Comparison of ENCODE assay signal across 17 mouse cellular contexts in the genomic region with DNA sequence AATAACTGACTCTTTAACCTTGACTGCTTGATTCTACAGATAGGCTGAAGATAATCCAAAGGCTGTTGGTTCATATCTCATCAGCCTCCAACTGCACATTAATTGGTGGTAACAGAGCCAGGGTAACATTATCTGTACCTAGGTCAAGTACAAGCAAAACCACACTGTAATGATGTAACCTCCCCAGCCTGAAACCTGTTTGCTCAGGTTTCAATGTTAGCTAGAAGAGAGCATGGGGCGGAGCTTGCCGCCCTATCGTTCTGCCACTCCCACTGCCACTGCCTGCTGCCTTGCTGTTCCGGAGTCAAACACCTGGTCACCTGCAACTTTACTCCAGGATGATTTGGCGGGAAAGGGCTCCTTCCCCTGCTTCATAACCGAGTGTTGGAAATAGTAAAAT.
DNase-seq lines count a peak whose midpoint lies in the region; ATAC-seq and TF ChIP-seq lines count a peak whose summit lies in the region.
"Had no signal": no experiment of that assay in that cellular context is flagged by ENCODE, and none has a peak within 500 bp of the region (broad histone marks: within the 10 kb centered on the region; RNA-seq: fewer than 3 reads in every experiment).

No protein-coding gene starts in this region.

- H3K4me3 ChIP-seq in kidney, postnatal 0 days (replicated peaks; ENCODE audit: low read depth, low read length), result no peak overlapping the region
- H3K4me3 ChIP-seq in embryonic facial prominence, embryonic 13.5 days, result no peak overlapping the region
- no peak overlapping the region for H3K4me3 ChIP-seq in limb, embryonic 15.5 days
- H3K4me3 ChIP-seq in stomach, embryonic 15.5 days (replicated peaks), result no peak overlapping the region
- H3K4me3 ChIP-seq in hindbrain, embryonic 10.5 days, result no peak overlapping the region
- no peak overlapping the region for H3K4me3 ChIP-seq in forebrain, embryonic 12.5 days (replicated peaks)
- H3K4me3 ChIP-seq: heart, embryonic 15.5 days had no signal

- H3K9me3 ChIP-seq in kidney, postnatal 0 days (replicated peaks; ENCODE audit: low read length), result no peaks in the 10 kb centered on the region
- no peaks in the 10 kb centered on the region for H3K9me3 ChIP-seq in embryonic facial prominence, embryonic 13.5 days
- no peaks in the 10 kb centered on the region for H3K9me3 ChIP-seq in limb, embryonic 15.5 days
- no peaks in the 10 kb centered on the region for H3K9me3 ChIP-seq in stomach, embryonic 15.5 days
- no peaks in the 10 kb centered on the region for H3K9me3 ChIP-seq in hindbrain, embryonic 10.5 days
- H3K9me3 ChIP-seq in forebrain, embryonic 12.5 days, result no peaks in the 10 kb centered on the region
- H3K9me3 ChIP-seq: heart, embryonic 15.5 days had no signal

- H3K27me3 ChIP-seq in kidney, postnatal 0 days (ENCODE audit: insufficient read depth, low read length), result no peaks in the 10 kb centered on the region
- H3K27me3 ChIP-seq in embryonic facial prominence, embryonic 13.5 days, result no peaks in the 10 kb centered on the region
- no peaks in the 10 kb centered on the region for H3K27me3 ChIP-seq in limb, embryonic 15.5 days
- no peaks in the 10 kb centered on the region for H3K27me3 ChIP-seq in stomach, embryonic 15.5 days (replicated peaks)
- H3K27me3 ChIP-seq in hindbrain, embryonic 10.5 days (ENCODE audit: insufficient read depth, poor library complexity, severe bottlenecking), result no peaks in the 10 kb centered on the region
- H3K27me3 ChIP-seq in forebrain, embryonic 12.5 days, result no peaks in the 10 kb centered on the region
- H3K27me3 ChIP-seq: heart, embryonic 15.5 days; Patski had no signal

- DNase-seq in kidney, postnatal 0 days (ENCODE audit: low spot score), result no peak
- DNase-seq in kidney, adult 11 months, result no peak
- DNase-seq in hindbrain, embryonic 10.5 days (ENCODE audit: low spot score), result no peak
- DNase-seq in left cerebral cortex, adult 11 months (ENCODE audit: low spot score), result no peak
- DNase-seq: adrenal gland, adult 2 months; cerebellum, adult 2 months; gastrocnemius, postnatal 14 days; kidney, postnatal 4 days; liver had no signal

- WGBS in kidney, postnatal 0 days, result 25% methylated on average over 6 of the region's 6 CpGs
- WGBS in embryonic facial prominence, embryonic 13.5 days, result 20% methylated on average over 6 of the region's 6 CpGs
- 22% methylated on average over 6 of the region's 6 CpGs for WGBS in limb, embryonic 15.5 days
- WGBS in stomach, embryonic 15.5 days, result 19% methylated on average over 6 of the region's 6 CpGs
- 31% methylated on average over 6 of the region's 6 CpGs for WGBS in hindbrain, embryonic 10.5 days
- WGBS in forebrain, embryonic 12.5 days, result 34% methylated on average over 6 of the region's 6 CpGs

- no peaks in the 10 kb centered on the region for H3K4me1 ChIP-seq in kidney, postnatal 0 days (replicated peaks; ENCODE audit: insufficient read depth, low read length)
- peaks cover 4% of the 10 kb centered on the region; the same call in 1 of the 2 replicates for H3K4me1 ChIP-seq in embryonic facial prominence, embryonic 13.5 days
- H3K4me1 ChIP-seq in limb, embryonic 15.5 days, result no peaks in the 10 kb centered on the region
- no peaks in the 10 kb centered on the region for H3K4me1 ChIP-seq in stomach, embryonic 15.5 days
- no peaks in the 10 kb centered on the region for H3K4me1 ChIP-seq in hindbrain, embryonic 10.5 days (replicated peaks)
- H3K4me1 ChIP-seq in forebrain, embryonic 12.5 days, result no peaks in the 10 kb centered on the region
- H3K4me1 ChIP-seq: heart, embryonic 15.5 days had no signal

- H3K36me3 ChIP-seq in kidney, postnatal 0 days (ENCODE audit: insufficient read depth, low read length), result no peaks in the 10 kb centered on the region
- H3K36me3 ChIP-seq in embryonic facial prominence, embryonic 13.5 days, result no peaks in the 10 kb centered on the region
- H3K36me3 ChIP-seq in limb, embryonic 15.5 days, result no peaks in the 10 kb centered on the region
- no peaks in the 10 kb centered on the region for H3K36me3 ChIP-seq in stomach, embryonic 15.5 days
- no peaks in the 10 kb centered on the region for H3K36me3 ChIP-seq in hindbrain, embryonic 10.5 days
- H3K36me3 ChIP-seq in forebrain, embryonic 12.5 days (replicated peaks), result no peaks in the 10 kb centered on the region
- H3K36me3 ChIP-seq: heart, embryonic 15.5 days had no signal

- no peak for TF ChIP-seq CTCF in kidney, postnatal 0 days (IDR thresholded peaks at IDR 0.05; ENCODE audit: low read depth)

- ATAC-seq in kidney, postnatal 0 days (replicated peaks; ENCODE audit: low FRiP score, low read depth), result no peak
- ATAC-seq in embryonic facial prominence, embryonic 13.5 days (ENCODE audit: insufficient number of reproducible peaks, insufficient read depth, low FRiP score, low TSS enrichment, low read depth), result no peak
- ATAC-seq in limb, embryonic 15.5 days (ENCODE audit: insufficient number of reproducible peaks, low FRiP score, low TSS enrichment, low read depth), result no peak
- peak; percentile 71; the same call in 1 of the 2 replicates for ATAC-seq in stomach, embryonic 15.5 days (ENCODE audit: insufficient read depth, low FRiP score, low read depth)
- no peak for ATAC-seq in forebrain, embryonic 12.5 days (ENCODE audit: low FRiP score)
- ATAC-seq: CD4-positive, CD25-positive, alpha-beta regulatory T cell, adult 4 months; hindbrain, embryonic 16.5 days; Patski had no signal

- no peak overlapping the region for H3K27ac ChIP-seq in kidney, postnatal 0 days
- no peak overlapping the region for H3K27ac ChIP-seq in embryonic facial prominence, embryonic 13.5 days
- no peak overlapping the region for H3K27ac ChIP-seq in limb, embryonic 15.5 days
- H3K27ac ChIP-seq in stomach, embryonic 15.5 days, result no peak overlapping the region
- no peak overlapping the region for H3K27ac ChIP-seq in hindbrain, embryonic 10.5 days
- H3K27ac ChIP-seq in forebrain, embryonic 12.5 days, result no peak overlapping the region
- H3K27ac ChIP-seq: heart, embryonic 15.5 days had no signal

- no peak overlapping the region for H3K9ac ChIP-seq in kidney, postnatal 0 days (ENCODE audit: low read depth, low read length)
- H3K9ac ChIP-seq in embryonic facial prominence, embryonic 13.5 days, result no peak overlapping the region
- H3K9ac ChIP-seq in limb, embryonic 15.5 days, result no peak overlapping the region
- H3K9ac ChIP-seq in stomach, embryonic 15.5 days, result no peak overlapping the region
- no peak overlapping the region for H3K9ac ChIP-seq in forebrain, embryonic 12.5 days
- H3K9ac ChIP-seq: heart, embryonic 15.5 days had no signal

- H3K4me2 ChIP-seq in kidney, postnatal 0 days (ENCODE audit: low read length), result peak overlapping the region; percentile 32; the same call in 1 of the 2 replicates
- peak overlapping the region; percentile 46 for H3K4me2 ChIP-seq in embryonic facial prominence, embryonic 13.5 days
- H3K4me2 ChIP-seq in limb, embryonic 15.5 days, result peak overlapping the region; percentile 25; the same call in 1 of the 2 replicates
- H3K4me2 ChIP-seq in stomach, embryonic 15.5 days, result peak overlapping the region; percentile 23; the same call in 1 of the 2 replicates
- H3K4me2 ChIP-seq in forebrain, embryonic 12.5 days, result no peak overlapping the region
- H3K4me2 ChIP-seq: heart, embryonic 15.5 days had no signal
